Mouse (Mus musculus): Measurements from ENCODE around the gene Slc8a1.

The Slc8a1 gene

GRCm38 (mm10) chr17:81554052-81554734 is 184.0 kb downstream of the Slc8a1 start:
- DNase-seq, result no peak

DNA sequence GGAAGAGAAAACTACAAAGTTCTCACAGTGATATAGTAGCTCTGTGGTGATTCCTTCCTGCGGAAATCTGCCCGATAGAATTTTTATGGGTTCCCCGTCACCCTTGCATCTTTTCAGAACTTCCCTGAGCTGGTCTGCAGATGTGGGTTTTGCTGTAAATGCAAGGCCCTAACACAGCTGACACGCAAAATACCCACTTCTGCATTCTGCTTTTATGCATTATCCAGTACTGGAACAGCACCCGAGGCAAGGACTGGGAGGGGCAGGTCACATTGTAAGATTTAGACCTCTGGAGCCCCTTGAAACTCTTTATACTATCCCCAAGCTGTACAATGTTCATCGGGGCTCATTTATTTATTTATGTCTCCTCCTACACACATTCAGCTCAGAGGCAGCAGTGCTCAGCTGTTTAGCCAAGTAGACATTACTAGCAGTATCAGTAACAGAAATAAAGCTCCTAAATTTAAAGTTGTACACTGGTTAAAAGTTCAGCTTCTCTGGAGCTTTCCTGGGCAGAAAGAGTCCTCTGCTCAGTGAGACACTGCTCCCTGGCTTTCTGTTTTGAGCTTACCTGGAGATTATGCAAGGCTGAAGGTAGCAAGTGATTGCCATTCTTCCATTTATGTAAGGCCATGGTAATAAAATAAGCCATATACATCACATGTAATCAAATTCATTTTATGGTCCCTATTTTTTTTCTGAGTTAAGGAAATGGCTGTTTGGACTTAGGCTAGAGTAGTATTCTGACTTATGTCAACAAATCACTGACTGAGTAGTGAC is 186.1 kb downstream of the Slc8a1 start:
- no peak for DNase-seq

GRCm38 (mm10) chr17:81550864-81551263 is 187.3 kb downstream of the Slc8a1 start:
- DNase-seq, result no peak

GRCm38 (mm10) chr17:81548016-81548415 is 190.2 kb downstream of the Slc8a1 start:
- DNase-seq, result no peak

- no peak for DNase-seq
Observed at GRCm38 (mm10) chr17:81546525-81546924, 191.7 kb downstream of the Slc8a1 start.

DNA sequence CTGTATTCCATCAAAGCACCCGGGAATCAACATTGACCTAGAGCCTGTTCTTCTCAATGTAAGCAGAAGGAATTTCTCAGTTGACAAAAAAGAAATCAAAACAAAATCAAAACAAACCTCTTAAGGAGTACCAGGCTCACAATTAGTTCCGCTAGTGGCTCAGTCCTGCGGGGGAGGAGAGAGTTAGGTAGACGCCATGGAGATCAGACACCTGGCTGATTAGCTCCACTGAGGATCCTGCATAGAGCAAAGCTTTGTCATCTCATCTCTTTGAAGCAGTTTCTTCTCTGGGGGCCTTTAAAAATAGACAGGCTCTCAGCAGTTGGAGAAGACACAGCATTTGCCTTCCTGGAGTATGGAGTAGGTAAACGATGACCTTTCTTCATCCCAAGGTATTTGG is 192.2 kb downstream of the Slc8a1 start:
- no peak for DNase-seq

GRCm38 (mm10) chr17:81544926-81545325 is 193.3 kb downstream of the Slc8a1 start:
- no peak for DNase-seq

GRCm38 (mm10) chr17:81542313-81543185 is 195.6 kb downstream of the Slc8a1 start:
- DNase-seq, result peak; percentile 61 to 71

DNA sequence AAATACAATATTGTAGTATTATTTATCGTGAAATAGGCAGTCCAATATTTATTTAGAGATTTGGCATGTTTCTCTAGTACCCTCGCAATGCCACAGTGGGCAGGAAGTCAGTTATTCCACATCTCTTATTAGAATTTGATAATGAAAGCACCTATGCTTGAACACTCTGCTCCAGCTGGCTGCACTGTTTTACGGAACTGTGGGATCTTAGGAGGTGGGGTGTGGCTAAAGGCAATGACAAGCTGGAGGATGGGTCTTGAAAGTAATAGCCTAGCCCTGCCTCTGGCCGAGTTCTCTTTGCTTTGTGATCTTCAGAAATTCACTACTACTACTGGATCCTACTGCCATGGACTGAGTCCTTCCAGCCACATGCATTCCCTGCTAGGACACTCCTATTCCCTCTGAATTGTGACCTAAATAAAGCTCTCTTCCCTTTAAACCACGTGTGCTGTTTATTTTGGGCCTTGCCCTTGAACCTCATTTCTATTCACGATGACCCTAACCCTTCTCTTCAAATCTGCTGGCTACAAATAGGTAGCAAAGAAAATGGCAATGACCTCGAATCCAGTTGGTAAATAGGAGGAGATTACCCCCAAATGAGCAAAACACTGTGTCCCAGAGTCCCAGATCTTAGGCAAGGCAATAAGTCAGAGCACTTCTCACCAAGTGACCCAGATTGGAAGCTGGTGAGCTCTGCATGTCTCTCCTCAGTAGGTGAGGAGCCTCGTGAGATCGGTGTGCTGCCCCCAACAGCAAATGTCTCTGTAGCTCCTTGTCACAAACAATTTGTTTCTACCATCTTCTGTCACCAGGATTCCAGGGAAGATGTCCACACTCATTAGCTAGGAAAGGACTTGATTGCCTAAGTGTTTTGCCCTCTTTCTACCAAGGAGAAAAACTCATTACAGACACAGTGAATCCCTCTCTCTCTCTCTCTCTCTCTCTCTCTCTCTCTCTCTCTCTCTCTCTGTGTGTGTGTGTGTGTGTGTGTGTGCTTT is 199.7 kb downstream of the Slc8a1 start:
- DNase-seq, result no peak

GRCm38 (mm10) chr17:81536093-81536492 is 202.1 kb downstream of the Slc8a1 start:
- no peak for DNase-seq

DNA sequence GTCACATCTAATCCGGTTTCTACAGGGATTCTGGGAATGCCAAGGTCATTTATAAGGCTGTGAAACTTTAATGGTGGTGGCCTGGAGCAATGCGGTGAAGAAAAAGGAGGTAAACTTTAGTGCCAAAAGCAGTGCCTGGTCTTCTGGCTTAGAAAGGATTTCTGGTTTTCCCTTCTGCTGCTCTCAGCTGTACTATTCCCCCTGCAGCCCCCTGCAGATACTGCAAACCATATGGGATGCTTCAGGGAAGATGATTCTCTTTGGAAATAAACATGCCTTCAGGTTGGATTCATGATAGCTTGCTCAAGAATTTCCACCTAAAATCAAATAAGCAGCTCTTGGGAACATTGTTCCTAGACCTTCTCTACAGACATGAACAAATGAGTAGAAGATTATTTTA is 208.3 kb downstream of the Slc8a1 start:
- DNase-seq, result peak; percentile 21 to 22

- no peak for DNase-seq
Observed at GRCm38 (mm10) chr17:81528940-81529339, 209.2 kb downstream of the Slc8a1 start.

- DNase-seq, result no peak
Observed at GRCm38 (mm10) chr17:81526463-81526862, 211.7 kb downstream of the Slc8a1 start.

DNA sequence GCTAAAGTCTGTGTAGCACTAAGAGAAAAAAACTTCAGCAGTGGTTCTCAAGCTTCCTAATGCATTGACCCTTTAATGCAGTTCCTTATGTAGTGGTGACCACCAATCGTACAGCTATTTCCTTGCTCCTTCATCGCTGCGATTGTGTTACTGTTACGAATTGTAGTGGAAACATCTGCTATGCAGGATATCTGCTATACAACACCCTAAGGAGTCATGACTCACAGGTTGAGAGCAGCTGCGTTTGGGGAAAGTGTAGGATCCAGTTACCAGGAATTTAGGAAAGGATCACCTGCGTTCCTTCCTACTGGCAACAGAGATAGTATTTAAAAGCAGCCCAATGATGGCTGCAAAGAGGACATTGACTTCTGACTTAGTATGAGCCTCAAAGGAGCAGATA is 213.4 kb downstream of the Slc8a1 start:
- DNase-seq, result no peak

GRCm38 (mm10) chr17:81523943-81524342 is 214.2 kb downstream of the Slc8a1 start:
- no peak for DNase-seq

DNA sequence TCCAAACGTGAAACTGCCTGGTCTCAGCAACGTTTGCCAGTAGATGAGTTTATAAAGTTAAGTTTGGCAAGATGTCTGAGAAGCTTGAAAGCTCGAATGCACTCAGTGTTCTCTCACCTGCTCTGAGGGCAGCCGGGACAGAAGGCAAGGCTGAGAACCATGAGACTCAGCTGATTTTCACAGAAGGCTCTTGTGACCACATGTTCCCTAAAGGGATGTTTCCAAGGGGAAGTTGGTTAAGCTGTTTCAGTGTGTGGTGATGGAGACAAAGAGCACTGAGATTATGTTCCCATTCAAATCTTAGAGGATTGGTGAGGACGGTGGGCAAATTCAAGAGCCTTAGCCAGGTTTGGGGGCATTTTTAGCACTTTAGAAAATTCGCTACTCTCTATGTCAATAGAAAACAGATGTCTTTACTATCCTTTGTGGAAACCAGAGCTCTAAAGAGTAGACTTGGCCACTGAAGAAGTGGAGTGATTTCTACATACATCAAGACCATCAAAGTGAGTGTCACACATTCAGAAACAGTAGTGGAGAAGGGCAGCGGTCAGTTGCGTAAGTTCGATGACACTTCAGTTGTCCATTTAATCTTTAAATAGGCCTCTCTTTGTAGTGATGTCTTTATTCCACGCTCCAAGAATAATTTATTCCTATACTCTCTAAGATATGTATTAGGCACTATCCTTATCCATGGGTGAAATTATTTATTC is 219.7 kb downstream of the Slc8a1 start:
- DNase-seq, result no peak

GRCm38 (mm10) chr17:81516155-81516554 is 222.0 kb downstream of the Slc8a1 start:
- DNase-seq, result no peak

DNA sequence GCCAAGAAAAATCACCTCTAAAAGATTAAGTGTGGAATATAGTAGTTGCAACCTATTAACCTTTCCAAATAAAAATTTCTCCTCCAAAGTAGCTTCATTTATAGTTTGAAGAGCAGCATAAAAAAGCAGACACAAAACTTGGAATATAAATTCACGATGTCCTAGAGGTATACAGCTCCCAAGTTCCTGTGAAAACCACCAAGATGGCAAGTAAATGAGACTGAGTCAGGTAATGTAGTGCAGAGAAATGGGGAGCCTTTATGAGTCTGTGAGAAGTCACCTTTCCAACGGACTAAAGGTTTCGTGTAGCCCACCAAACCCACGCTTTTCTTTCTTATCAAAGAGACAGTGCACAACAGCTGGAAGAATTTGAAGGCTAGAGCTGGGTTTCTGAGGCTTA is 224.2 kb downstream of the Slc8a1 start:
- DNase-seq, result no peak

- no peak for DNase-seq
Observed at GRCm38 (mm10) chr17:81513368-81513958, 224.7 kb downstream of the Slc8a1 start.

GRCm38 (mm10) chr17:81505162-81505685 is 233.0 kb downstream of the Slc8a1 start:
- DNase-seq, result no peak

GRCm38 (mm10) chr17:81504040-81504439 is 234.1 kb downstream of the Slc8a1 start:
- DNase-seq, result peak; percentile 63 to 70

Data from cerebellum, postnatal 36 days (tissue).